Mouse (Mus musculus): ENCODE data around the gene Dpf3.

The Dpf3 gene

DNA sequence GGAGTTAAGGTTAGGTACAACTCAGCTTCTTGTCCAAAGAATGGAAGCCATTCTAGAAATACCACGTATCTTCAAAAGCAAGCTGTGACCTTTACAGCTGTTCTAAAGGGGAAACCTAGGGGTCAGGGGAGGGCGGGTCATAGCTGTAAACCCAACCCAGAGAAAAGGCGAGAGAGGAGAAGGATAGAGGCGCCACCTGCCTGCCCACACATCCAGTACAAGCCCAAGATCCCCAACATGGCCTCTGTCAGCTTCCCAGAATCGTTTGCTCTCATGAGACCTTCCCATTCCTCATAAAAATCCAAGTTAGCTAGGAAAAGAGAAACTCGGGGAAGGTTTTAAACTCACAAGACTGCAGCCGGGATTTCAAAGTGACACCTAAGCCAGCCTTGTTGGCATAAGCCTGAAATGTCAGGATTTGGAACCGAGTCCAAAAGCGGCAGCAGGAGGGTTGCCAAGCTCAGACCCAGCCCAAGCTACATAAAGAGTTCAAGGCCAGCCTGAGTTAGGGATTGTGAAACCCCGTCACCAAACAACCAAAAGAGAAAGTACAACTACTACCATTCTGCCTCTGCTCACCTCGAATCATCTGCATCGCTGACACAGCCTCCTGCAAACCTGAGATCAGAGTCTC, 63.3 kb downstream of the Dpf3 start:
- DNase-seq (ENCODE audit: extremely low spot score, low read depth, low spot score), result no peak

- no peak for DNase-seq (ENCODE audit: extremely low spot score, low read depth, low spot score)
These were observed 67.2 kb downstream of the Dpf3 start for GRCm38 (mm10) chr12:83420346-83420745.

GRCm38 (mm10) chr12:83415207-83415606, 72.3 kb downstream of the Dpf3 start:
- no peak for DNase-seq (ENCODE audit: extremely low spot score, low read depth, low spot score)

DNA sequence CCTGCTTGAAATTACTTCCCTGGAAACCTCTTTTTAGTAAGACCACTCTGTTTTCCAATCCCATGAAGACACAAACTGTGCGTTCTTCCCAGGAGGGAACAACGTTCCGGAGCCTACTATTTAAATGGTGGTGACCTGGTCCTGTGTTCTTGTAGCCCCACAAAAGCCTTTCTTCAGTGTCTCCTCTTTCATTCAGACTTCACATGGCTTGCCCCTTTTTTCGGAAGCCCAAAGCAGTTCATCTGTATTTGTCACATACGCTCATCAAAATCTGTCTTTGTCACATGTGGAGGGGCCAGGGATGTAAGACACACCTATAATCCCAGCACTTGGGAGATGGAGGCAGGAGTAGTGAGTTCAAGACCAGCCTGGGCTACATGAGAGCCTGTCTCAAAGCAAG, 73.8 kb downstream of the Dpf3 start:
- DNase-seq (ENCODE audit: extremely low spot score, low read depth, low spot score), result no peak

GRCm38 (mm10) chr12:83411721-83412521, 75.6 kb downstream of the Dpf3 start:
- no peak for DNase-seq (ENCODE audit: extremely low spot score, low read depth, low spot score)

DNA sequence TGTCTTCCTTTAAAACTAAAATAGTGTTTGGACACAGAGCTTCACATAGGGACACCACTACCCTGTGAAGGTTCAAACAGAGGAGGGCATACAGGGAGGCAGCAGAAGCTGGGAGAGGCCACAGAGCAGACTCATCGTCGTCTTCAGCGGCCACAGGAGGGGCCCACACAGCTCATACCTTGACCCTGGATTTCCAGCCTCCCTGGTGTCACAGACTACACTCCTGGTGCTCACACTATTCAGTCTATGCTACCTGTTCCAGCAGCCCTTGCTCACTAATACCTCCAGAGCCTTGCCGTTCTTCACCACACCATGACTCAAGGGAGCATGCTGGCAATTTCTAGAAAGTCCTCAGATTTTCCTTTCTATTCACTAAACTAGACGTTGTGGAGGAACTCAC, 76.5 kb downstream of the Dpf3 start:
- no peak for DNase-seq (ENCODE audit: extremely low spot score, low read depth, low spot score)

DNA sequence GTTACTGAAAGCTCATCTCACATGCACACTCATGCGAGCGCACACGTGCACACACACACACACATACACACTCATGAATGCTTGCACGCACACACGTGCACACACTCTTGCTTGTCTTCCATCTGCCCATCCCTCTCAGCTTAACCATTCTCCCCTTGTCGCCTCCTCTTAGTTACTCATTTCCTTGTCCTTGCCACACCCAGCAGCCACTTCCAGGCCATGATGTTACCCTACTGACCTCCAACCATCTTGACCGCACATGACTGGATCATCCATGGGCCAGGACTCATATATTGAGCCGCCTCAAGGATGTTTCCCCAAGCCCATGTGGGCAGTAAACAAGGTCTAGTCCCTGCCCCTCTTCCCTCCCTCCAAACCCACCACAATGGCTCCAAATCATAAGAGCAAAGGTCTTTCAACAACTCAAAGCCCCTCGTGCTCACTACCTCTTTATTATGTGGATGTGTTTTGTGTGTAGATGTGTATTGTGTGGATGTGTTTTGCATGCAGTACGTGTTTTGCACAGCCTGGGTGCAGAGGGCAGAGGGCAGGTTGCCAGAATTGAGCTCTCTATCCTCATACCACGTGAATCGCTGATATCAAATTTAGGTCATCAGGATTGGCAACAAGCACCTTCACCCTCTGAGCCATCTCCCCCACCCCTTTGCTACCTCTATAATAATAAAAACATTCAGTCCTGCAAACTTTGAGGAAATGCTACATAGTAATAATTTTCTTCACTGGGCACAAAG, 82.0 kb downstream of the Dpf3 start:
- no peak for DNase-seq (ENCODE audit: extremely low spot score, low read depth, low spot score)

DNA sequence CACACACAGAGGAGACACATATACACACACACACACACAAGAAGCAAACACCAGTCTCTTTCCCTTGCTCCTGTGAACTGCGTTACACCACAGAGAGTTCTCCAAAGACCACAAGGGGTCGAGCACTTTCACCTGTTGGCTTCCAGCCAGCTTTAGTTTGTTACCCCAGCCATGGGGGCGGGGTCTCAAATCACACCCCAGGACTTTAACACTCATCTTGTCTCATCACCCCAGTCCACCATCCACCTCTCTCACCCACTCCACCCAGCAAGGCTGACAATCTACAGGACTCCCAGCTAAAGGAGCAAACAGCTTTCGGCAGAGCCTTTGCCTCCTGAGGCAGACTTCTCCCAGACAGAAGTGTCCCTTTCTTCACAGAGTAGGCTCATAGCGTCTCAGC, 85.2 kb downstream of the Dpf3 start:
- DNase-seq (ENCODE audit: extremely low spot score, low read depth, low spot score), result no peak

DNA sequence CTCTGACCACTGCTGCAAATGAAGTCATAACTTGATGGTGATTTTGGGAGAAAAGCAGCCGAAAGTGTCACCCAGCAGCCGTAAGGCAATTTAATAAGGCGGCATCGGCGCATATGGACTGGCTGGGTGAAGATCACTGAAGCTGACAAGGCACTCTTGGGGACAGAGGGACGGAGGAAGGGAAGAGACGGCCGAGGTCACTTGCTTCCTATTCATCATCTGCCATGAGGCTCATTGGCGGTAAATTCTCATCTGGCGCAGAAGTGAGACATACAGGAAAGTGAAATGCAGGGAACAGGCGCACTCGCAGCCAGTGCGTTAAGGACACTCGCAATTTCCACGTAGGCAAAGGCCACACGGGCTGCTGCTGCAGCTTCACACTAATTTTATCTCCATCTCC, 95.5 kb downstream of the Dpf3 start:
- no peak for DNase-seq (ENCODE audit: extremely low spot score, low read depth, low spot score)

DNA sequence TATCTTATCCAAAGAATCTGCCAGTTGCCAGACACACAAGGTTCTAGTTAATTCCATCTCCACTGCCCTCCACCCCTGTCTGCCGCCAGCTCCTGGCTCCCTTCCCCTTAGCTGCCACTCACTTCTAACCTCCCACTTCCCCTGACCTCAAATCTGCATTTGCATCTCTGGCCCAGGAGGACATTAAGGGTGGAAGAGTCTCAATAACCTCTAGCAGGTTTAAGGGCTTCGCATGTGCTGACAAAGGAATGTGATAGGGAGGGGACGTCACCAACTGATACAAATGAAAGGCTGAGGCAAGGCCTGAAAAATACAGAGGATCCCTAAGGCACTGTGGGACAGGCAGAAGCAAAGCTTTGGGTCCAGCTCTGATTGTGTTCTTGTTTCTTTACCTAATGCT, 100.0 kb downstream of the Dpf3 start:
- DNase-seq (ENCODE audit: extremely low spot score, low read depth, low spot score), result no peak

DNA sequence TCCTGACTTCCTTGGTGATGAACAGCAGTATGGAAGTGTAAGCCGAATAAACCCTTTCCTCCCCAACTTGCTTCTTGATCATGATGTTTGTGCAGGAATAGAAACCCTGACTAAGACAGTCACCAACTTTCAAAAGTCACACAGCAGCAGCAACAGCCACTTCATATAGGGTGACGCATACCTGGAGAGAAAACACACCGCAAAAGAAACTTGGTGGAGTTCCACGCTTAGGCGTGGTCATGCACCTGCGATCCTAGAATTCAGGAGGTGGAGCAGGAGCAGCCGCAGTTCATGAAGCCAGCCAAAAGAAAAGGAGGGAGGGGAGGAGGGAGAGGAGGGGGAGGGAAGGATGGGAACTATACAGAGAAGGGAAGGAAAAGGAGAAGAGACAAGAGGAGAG, 106.4 kb downstream of the Dpf3 start:
- DNase-seq (ENCODE audit: extremely low spot score, low read depth, low spot score), result no peak

GRCm38 (mm10) chr12:83380016-83380415, 107.5 kb downstream of the Dpf3 start:
- no peak for DNase-seq (ENCODE audit: extremely low spot score, low read depth, low spot score)

DNA sequence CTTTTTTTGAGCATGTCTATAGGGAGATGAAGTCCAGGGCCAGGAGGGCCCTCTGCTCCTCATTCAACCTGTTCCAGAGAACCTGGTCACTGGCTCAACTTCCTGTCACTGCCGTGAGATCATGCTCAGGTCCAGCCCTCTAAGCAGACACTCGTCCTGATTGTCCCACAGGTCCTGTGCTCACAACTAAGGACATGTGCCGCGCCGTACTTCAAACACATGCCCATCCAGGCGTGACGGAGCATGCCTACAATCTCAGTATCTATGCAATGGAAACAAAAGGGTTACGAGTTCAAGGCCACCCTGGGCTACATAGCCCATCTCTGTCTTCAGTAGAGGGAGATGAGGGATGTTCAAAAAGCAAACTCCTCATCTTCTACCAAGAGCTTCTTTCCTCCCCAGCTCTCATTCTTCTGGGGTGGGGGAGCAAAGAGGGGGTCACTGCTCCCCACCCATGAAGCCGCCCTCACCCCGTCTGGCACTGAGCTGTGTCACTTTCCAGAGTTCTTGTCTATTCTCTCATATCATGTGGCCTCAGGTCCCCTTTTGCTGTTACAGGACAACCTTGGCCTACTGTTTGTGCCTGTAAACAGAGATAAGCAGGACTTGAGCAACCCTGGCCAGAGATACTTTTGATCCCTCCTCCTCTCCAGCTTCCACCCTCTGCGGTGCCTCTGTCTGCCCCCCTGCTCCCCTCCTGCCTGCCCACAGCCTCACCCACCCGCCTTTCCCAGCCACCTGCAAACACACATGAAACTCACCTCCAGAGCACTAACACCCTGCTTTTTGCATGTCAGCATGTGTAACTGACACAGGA, 112.3 kb downstream of the Dpf3 start:
- DNase-seq (ENCODE audit: extremely low spot score, low read depth, low spot score), result no peak

DNA sequence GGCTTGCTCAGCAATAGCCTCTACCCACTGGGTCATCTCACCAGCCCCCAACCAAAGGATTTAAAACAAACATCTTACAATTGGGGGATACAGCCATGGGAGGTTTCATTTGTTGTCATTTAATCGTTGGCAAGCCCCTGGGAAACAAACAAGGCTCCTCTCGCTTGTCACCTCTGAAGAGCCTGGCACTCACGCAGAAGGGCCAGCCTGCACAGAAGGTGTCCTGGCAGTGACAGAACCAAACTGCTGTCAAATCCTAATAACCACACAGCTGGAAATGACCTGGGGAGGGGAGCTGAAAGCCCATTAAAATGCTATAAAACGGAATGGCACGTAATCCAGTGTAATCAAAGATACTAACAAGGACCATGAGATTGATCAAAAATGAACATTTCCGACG, 114.4 kb downstream of the Dpf3 start:
- DNase-seq (ENCODE audit: extremely low spot score, low read depth, low spot score), result no peak

- no peak for DNase-seq (ENCODE audit: extremely low spot score, low read depth, low spot score)
These were observed 115.2 kb downstream of the Dpf3 start for GRCm38 (mm10) chr12:83372290-83372689.

GRCm38 (mm10) chr12:83370221-83370620, 117.3 kb downstream of the Dpf3 start:
- DNase-seq (ENCODE audit: extremely low spot score, low read depth, low spot score), result no peak

- no peak for DNase-seq (ENCODE audit: extremely low spot score, low read depth, low spot score)
These were observed 118.1 kb downstream of the Dpf3 start for GRCm38 (mm10) chr12:83369416-83369815.

DNA sequence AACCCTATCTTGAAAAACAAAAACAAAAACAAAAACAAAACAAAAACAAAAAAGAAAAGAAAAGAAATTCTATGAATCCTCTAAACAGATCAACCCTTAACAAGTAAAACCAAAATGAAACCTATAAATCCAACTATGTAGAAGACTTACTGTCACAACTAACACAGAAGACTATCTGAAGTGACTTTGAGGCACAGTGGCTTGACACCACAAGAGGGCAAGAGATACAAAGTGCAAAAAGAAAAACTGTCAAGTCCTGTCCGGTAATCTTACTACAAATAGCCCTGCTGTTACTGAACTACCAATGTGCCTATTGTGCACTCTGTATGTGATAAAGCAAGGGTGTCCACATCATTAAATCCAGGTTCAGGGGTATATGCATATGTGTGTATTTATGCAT, 120.0 kb downstream of the Dpf3 start:
- DNase-seq (ENCODE audit: extremely low spot score, low read depth, low spot score), result no peak

DNA sequence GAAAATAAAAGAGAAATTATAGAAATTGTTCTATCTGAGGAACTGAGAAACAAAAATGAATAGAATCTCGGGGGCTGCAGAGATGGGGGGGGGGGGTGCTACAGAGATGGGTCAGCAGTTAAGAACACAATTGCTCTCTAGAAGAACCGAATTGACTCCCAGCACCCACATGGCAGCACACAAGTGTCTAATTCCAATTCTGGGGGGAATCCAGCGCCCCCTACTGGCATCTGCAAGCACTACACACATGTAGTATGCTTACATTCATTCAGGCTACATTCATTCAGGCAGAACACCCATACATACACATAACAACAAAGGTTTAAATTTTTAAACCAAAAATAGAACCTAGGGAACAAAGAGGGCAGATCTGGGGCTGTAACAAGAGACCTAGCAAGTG, 122.7 kb downstream of the Dpf3 start:
- DNase-seq (ENCODE audit: extremely low spot score, low read depth, low spot score), result no peak

DNA sequence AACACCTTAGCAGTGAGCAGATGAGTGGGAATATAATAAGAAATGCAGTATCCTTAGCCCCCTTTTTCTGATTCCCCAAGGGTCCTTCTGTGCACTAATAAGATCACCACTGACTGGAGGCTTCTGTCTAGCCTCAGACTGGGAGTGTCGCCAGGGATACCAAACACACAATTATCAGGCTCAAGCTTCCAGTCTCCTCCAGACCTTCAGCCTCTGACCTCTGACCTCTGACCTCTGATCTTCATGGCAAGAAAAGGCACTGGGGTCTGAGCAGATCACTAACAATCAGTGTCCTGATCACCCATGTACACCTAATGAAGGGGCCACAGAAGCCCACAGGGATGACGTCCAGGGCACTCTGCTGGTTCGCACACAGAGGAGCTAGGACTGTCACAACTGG, 125.7 kb downstream of the Dpf3 start:
- no peak for DNase-seq (ENCODE audit: extremely low spot score, low read depth, low spot score)

DNA sequence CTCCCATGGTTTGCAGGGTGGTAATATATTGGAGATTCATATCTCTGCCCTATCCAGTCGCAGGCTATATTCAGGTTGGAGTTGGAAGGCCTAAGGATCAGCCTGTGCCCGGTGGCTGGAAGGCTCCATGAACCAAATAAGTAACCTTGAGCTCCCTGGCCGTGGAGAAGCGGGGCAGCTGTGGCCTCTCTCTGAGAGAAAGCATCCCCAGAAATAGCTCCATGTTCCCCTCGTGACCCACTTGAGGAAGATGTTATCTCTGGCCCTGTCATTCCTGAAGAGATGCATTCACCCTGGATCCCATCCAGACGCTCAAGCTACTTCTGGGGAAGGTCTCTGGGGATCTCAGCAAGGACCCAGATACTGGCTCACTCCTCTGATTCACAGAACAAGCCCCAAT, 134.9 kb downstream of the Dpf3 start:
- no peak for DNase-seq (ENCODE audit: extremely low spot score, low read depth, low spot score)

Data from hindlimb bud, embryonic 11.5 days (tissue).